Mouse (Mus musculus) frontal cortex, postnatal 25 days (tissue): Measurements from ENCODE around the gene Actn4.
A peak's percentile ranks its signal among the peaks of the same experiment; 100 is the strongest.
"Not testable (repeated sequence)": the region's sequence is repeated elsewhere in the genome, so short reads cannot be mapped to it uniquely, and the experiment has no call there.

ENCODE experiments used
- DNase-seq, 2 experiments: peaks; one replicate each; pipeline ENCODE4 v3.0.0; 2022; ENCODE audit warnings: low spot score in 2 of 2

Gene Actn4

GRCm38 (mm10) chr7:28888701-28889161 lies 73.4 kb downstream of the Actn4 start:
- no peak for DNase-seq

- DNase-seq: no peak
Measured at GRCm38 (mm10) chr7:28886486-28886885, 75.7 kb downstream of the Actn4 start.

- not testable (repeated sequence) for DNase-seq
Measured at GRCm38 (mm10) chr7:28883704-28884103, 78.4 kb downstream of the Actn4 start.

GRCm38 (mm10) chr7:28883039-28883438 lies 79.1 kb downstream of the Actn4 start:
- DNase-seq: no peak

- DNase-seq: no peak
Measured at GRCm38 (mm10) chr7:28881199-28881598, 80.9 kb downstream of the Actn4 start, which contains the start of gene Capn12. TSS of gene Capn12 (plus strand) at chr7:28881422.

- DNase-seq: no peak
Measured at GRCm38 (mm10) chr7:28880554-28880953, 81.6 kb downstream of the Actn4 start.

GRCm38 (mm10) chr7:28879606-28880005 lies 82.5 kb downstream of the Actn4 start:
- DNase-seq: no peak

GRCm38 (mm10) chr7:28877856-28878255 lies 84.3 kb downstream of the Actn4 start:
- DNase-seq: no peak

GRCm38 (mm10) chr7:28877155-28877554 lies 85.0 kb downstream of the Actn4 start:
- DNase-seq: no peak

GRCm38 (mm10) chr7:28876099-28876498 lies 86.0 kb downstream of the Actn4 start:
- DNase-seq: no peak

GRCm38 (mm10) chr7:28874565-28874964 lies 87.6 kb downstream of the Actn4 start:
- no peak for DNase-seq

- no peak for DNase-seq
Measured at GRCm38 (mm10) chr7:28870901-28871664, 91.1 kb downstream of the Actn4 start.

GRCm38 (mm10) chr7:28867508-28868340 lies 94.4 kb downstream of the Actn4 start:
- peak in 1 of 2 experiments; percentile 59 for DNase-seq

- DNase-seq: no peak
Measured at GRCm38 (mm10) chr7:28866769-28867507, 95.2 kb downstream of the Actn4 start.

GRCm38 (mm10) chr7:28865481-28866300 lies 96.4 kb downstream of the Actn4 start:
- peak; percentile 65 to 79 for DNase-seq

- no peak for DNase-seq
Measured at GRCm38 (mm10) chr7:28864288-28864750, 97.8 kb downstream of the Actn4 start.

- no peak for DNase-seq
Measured at GRCm38 (mm10) chr7:28863540-28863939, 98.6 kb downstream of the Actn4 start, which contains the start of gene Lgals7. TSS of gene Lgals7 (plus strand) at chr7:28863853.

GRCm38 (mm10) chr7:28862817-28863499 lies 99.2 kb downstream of the Actn4 start:
- DNase-seq: no peak

GRCm38 (mm10) chr7:28860898-28861297 lies 101.2 kb downstream of the Actn4 start:
- no peak for DNase-seq

- no peak for DNase-seq
Measured at GRCm38 (mm10) chr7:28859953-28860352, 102.2 kb downstream of the Actn4 start.
